Mouse (Mus musculus): ENCODE data around the gene Zfc3h1.

Gene Zfc3h1

GRCm38 (mm10) chr10:115385018-115386002, 551 bp downstream of the Zfc3h1 start:
- peak; percentile 61 to 62 for DNase-seq

DNA sequence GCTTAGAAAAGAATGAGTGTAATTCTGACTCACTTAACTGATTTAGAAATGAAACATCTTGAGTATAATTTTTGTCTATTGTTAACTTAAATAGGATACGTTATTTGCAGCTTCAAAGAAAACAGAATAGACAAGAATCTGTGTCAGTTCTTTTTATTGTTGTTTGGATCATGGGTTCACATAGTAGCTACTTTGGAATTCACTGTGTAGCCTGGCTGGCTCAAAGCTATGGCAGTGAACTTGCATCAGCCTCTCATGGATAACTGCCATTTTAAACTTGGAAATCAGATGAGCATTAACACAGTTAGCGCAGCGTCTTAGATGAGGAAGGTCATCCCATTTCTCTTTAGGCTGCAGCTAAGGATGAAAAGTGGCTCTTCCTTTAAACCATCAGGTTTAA, 3.1 kb downstream of the Zfc3h1 start:
- DNase-seq = no peak

DNA sequence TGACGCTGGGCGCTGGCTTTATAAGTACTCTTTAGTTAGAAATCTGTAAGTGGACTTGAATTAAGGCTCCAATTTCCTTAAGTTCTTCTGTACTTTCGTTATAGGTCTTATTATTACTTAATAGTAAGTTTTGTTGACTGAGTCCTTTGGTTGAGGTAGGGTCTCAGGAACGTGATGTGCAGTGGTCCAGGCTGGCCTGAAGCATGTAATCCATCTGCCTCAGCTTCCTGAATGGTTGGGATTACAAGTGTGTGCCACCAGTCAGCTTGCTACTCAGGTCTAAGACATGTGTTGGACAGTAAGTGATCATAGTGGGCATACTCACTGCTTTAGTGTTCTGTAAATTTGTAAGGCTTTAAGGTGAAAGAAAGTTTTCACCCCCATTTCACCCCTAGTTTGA, 6.3 kb downstream of the Zfc3h1 start:
- DNase-seq = no peak

DNA sequence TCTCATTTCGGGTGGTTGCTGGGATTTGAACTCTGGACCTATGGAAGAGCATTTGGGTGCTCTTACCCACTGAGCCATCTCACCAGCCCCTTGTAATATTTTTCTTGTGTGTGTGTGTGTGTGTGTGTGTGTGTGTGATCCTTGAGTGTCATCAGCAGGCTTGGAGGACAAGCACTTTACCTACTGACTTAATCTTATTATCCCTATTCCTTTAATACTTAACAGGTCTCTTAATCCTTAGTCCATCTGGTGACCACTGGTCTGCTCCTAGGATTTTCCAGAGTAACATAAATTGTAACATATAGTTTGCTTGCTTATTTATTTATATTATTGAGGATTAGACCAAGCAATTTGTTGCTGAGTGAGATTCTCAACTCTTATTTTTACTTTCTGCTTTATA, 7.1 kb downstream of the Zfc3h1 start:
- no peak for DNase-seq

DNA sequence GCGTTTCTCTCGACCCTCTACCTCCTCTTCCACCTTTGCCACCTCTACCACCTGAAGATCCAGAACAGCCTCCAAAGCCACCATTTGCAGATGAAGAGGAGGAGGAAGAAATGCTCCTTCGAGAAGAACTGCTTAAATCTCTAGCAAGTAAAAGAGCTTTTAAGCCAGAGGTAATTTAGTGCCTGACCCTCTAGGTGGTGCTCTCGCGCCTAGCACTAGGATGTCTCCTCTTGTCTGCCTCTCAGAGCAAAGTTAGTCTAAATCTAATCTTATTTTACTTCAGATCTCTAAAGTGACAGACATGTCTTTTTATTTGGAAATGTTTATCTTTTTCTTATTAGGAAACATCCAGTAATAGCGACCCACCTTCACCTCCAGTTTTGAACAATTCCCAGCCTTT, 21.6 kb downstream of the Zfc3h1 start:
- peak; percentile 17 to 31 for DNase-seq

- no peak for DNase-seq
Observed at GRCm38 (mm10) chr10:115413496-115413895, 28.7 kb downstream of the Zfc3h1 start.

GRCm38 (mm10) chr10:115414056-115414455, 29.3 kb downstream of the Zfc3h1 start:
- no peak for DNase-seq

- DNase-seq = no peak
Observed at GRCm38 (mm10) chr10:115421976-115422375, 37.2 kb downstream of the Zfc3h1 start.

- DNase-seq = no peak
Observed at GRCm38 (mm10) chr10:115425351-115425750, 40.6 kb downstream of the Zfc3h1 start.

DNA sequence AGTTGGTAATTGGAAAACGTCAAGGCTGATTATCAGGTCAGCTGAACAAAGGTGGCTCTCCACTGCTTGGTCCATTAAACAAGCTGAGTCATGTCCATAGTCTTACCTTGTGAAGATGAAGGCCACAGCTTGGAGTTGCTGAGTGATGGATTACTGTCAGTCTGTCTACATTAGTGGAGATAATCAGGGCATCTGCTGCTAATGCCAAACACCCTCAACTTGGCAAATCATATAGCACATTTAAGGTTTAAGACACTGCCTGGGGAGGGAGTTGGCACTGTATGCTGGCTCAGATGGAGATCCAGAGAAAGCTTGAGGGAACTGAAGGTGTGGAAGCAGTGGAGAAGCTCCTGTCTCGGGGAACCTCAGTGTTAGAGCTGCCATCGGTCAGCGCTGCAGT, 52.5 kb downstream of the Zfc3h1 start:
- no peak for DNase-seq

DNA sequence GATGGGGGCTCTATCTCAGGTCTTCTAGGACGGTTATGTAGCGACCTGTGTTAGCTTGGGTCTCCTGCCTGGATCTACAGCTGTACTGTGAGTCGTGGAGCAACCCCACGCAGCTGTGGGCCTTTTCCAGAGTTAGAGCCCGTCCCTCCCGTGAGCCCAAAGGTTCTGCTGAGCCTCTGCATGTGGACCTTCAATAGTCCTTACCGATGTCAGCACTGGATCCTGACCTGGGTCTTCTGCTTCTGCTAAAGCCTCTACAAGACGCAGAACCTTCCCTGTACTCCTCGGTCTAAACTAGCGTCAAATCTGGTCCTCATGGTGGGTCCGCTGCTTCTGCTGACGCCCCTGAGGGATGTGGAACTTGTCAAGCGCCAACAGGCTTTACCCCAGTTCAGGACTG, 63.9 kb downstream of the Zfc3h1 start:
- DNase-seq = no peak

DNA sequence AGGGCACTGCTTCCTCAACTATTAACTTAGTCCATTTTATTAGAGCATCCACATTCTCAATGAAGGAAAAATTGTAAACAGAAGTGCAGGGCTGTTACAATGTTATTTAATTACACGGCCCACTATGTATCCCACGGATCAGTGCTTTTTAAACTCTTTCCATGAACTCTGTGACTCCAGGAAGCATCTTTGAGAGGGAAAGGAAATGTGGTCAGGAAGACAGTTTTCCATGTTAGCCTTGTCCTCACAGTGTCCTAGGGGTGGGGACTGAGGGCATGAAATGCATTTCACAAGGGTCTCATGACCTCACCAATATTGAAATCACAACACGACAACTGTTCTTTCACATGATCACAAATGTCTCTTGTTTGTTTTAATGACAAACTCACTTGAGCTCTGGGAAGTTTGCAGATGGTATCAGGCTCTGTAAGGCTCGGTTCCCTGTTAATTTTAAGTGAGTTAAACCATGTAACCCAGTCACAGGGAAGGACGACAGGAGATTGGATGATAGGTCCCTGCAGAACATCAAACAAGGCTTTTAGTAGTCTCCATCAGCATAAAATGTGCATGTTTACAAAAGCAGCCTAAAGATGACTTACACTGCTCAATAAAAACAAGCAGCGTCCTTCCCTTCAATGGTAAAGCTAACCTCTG, 72.7 kb downstream of the Zfc3h1 start:
- no peak for DNase-seq

DNA sequence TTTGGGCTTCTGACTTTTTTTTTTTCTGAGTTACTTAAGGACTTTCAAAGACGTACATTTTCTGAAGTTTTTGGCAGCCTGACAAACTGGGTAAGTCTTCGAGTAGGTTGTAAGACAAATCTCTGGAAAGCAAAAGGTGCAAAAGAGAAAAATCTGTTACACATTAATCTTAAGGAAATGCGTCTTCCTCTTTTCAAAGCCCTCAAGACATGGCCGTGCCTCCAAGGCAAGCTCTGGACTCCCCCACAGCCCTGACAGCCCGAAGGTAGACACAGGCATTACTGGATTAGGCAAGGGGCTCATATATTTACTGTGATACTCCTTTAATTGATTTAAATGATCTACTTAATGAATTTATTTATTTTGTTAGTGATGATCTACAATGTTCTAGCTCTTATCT, 77.9 kb downstream of the Zfc3h1 start:
- DNase-seq = no peak

GRCm38 (mm10) chr10:115465072-115465471, 80.3 kb downstream of the Zfc3h1 start:
- no peak for DNase-seq

GRCm38 (mm10) chr10:115465778-115466177, 81.0 kb downstream of the Zfc3h1 start:
- DNase-seq = no peak

- DNase-seq = no peak
Observed at GRCm38 (mm10) chr10:115467985-115468384, 83.2 kb downstream of the Zfc3h1 start.

DNA sequence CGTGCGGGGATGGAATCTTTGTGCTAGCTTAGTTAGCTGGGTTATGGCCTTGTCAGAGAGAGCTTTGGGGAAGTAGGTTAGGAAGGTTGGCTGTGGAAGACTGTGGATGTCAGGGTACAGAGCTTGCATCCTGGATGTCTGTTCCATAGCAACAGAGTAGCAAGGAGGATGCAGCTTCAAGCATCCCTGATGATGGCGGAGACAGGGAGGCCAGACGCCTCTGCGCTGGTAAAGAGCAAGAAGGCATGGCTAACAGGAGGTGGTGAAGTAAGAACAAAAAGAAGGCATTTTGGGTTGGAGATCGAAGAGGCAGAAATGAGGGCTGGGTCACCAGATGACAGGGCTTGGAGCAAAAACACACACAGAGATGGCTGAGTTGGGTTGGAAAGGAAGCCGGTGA, 83.9 kb downstream of the Zfc3h1 start:
- no peak for DNase-seq

DNA sequence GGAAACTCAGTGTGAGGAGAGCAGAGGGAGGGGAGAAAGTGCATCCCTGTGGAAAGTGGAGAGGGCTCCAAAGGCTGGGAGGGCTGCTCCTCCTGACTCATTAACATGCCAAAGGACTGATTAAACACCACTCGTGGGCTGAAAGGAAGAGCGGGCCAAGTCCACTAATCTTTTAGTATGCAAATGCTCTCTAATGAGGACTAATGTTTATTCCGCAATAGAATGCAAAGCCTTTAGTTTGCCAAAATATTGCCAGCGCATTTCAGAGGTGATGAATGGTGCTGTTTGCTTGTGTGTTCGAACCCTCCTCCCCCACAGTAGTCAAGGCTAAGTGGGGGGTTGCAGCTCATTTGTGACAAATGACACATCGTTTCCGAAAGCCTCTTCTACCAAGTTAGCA, 84.3 kb downstream of the Zfc3h1 start:
- DNase-seq = no peak

DNA sequence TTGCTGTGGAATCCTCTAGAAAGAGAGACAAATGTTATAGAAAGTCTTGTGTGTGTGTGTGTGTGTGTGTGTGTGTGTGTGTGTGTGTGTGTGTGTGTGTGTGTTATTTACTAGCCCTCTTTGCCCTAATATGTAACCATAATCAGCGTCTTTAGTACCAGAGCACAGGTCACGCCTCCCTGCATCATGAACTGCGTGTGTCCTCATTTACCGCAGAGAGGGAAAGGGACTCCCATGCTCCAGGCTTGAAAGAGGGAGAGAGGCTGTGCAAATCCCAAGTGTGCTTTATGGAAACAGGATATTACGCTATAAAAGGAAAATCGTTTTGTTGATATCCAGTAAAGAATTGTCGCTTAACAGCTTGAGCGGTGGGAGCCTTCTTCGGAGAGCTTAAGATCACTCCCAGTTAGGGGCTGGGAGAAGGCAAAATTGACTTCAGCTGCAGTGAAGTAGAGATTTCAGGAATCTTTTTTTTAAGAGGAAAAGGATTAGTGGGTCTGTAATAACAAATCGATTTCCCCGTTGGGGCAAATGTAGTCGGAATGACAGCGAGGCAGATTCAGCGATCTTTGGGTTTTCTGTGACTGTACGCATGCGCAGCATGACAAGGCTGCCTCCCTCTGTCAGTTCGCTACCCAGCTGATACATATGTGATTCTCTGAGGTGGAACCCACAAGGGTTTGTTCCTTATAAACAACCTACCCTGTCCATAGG, 86.0 kb downstream of the Zfc3h1 start:
- no peak for DNase-seq

- no peak for DNase-seq
Observed at GRCm38 (mm10) chr10:115473213-115473961, 88.6 kb downstream of the Zfc3h1 start.

- DNase-seq = no peak
Observed at GRCm38 (mm10) chr10:115475000-115475550, 90.3 kb downstream of the Zfc3h1 start.

- no peak for DNase-seq
Observed at GRCm38 (mm10) chr10:115476506-115476905, 91.7 kb downstream of the Zfc3h1 start.
